Mouse (Mus musculus) retina, postnatal 7 days (tissue): ENCODE measurements around the gene Rbpjl.
A peak's percentile ranks its signal among the peaks of the same experiment; 100 is the strongest.

Experiments used
- DNase-seq: peaks from one replicate; pipeline ENCODE4 v3.0.0-alpha.2; 2012; ENCODE audit warnings: low read depth, low spot score

Rbpjl gene

GRCm38 (mm10) chr2:164393126-164393525 lies 9.8 kb upstream of the Rbpjl start:
- DNase-seq: no peak

GRCm38 (mm10) chr2:164396076-164396475 lies 6.9 kb upstream of the Rbpjl start:
- DNase-seq: no peak

GRCm38 (mm10) chr2:164396911-164397310 lies 6.0 kb upstream of the Rbpjl start:
- no peak for DNase-seq

GRCm38 (mm10) chr2:164403396-164404081 lies 598 bp downstream of the Rbpjl start:
- DNase-seq: no peak

- DNase-seq: no peak
These were observed 1.4 kb downstream of the Rbpjl start for GRCm38 (mm10) chr2:164404082-164404990.

GRCm38 (mm10) chr2:164405060-164405459 lies 2.1 kb downstream of the Rbpjl start, which contains the start of gene Matn4:
TSS of gene Matn4 (minus strand) at chr2:164405160.
- DNase-seq: no peak

- no peak for DNase-seq
These were observed 2.6 kb downstream of the Rbpjl start for GRCm38 (mm10) chr2:164405519-164405918.

- DNase-seq: peak; percentile 54
These were observed 4.8 kb downstream of the Rbpjl start for GRCm38 (mm10) chr2:164407708-164408107.

GRCm38 (mm10) chr2:164414167-164414566 lies 11.2 kb downstream of the Rbpjl start:
- no peak for DNase-seq

GRCm38 (mm10) chr2:164414581-164414980 lies 11.6 kb downstream of the Rbpjl start:
- no peak for DNase-seq

- DNase-seq: peak; percentile 34
These were observed 14.3 kb downstream of the Rbpjl start for GRCm38 (mm10) chr2:164417198-164417597.

GRCm38 (mm10) chr2:164418308-164418875 lies 15.5 kb downstream of the Rbpjl start:
- no peak for DNase-seq

- no peak for DNase-seq
These were observed 16.5 kb downstream of the Rbpjl start for GRCm38 (mm10) chr2:164419489-164419888.

- no peak for DNase-seq
These were observed 18.4 kb downstream of the Rbpjl start for GRCm38 (mm10) chr2:164421306-164421705.

GRCm38 (mm10) chr2:164421979-164422378 lies 19.0 kb downstream of the Rbpjl start:
- no peak for DNase-seq

- DNase-seq: no peak
These were observed 19.9 kb downstream of the Rbpjl start for GRCm38 (mm10) chr2:164422675-164423393.

- DNase-seq: no peak
These were observed 20.5 kb downstream of the Rbpjl start for GRCm38 (mm10) chr2:164423464-164423863.

GRCm38 (mm10) chr2:164424406-164424805 lies 21.5 kb downstream of the Rbpjl start:
- DNase-seq: no peak

- DNase-seq: no peak
These were observed 22.5 kb downstream of the Rbpjl start for GRCm38 (mm10) chr2:164425401-164425800.

GRCm38 (mm10) chr2:164426121-164426520 lies 23.2 kb downstream of the Rbpjl start:
- DNase-seq: peak; percentile 39

- peak; percentile 56 for DNase-seq
These were observed 24.0 kb downstream of the Rbpjl start for GRCm38 (mm10) chr2:164426952-164427351.

GRCm38 (mm10) chr2:164428451-164428850 lies 25.5 kb downstream of the Rbpjl start:
- DNase-seq: no peak
